Mouse (Mus musculus) heart, adult 2 months (tissue): ENCODE results near the gene Pdzd2. TPM values are rescaled to one million over a fixed set of nuclear protein-coding genes. Genes with fewer than 3 reads are reported as not detected.

Source experiments
- DNase-seq, 2 experiments: peaks; one replicate each; pipeline ENCODE4 v3.0.0; 2021
- H3K27ac ChIP-seq: fragments of 200-600 bp; 2 replicates; pipeline ENCODE4 v1.8.1; 2022
- H3K27me3 ChIP-seq: fragments of 200-500 bp; 2 replicates; pipeline ENCODE4 v1.6.1; 2012; ENCODE audit warnings: mild to moderate bottlenecking, low read length, inconsistent platforms, mixed read lengths; ENCODE audit not compliant: control insufficient read depth, insufficient read depth
- H3K36me3 ChIP-seq: fragments of 200-500 bp; 2 replicates; pipeline ENCODE4 v1.6.1; 2012; ENCODE audit warnings: low read length, inconsistent platforms; ENCODE audit not compliant: control insufficient read depth, insufficient read depth
- H3K4me1 ChIP-seq: fragments of 200-500 bp; 2 replicates; pipeline ENCODE4 v1.6.1; 2011; ENCODE audit warnings: low read length; ENCODE audit not compliant: control insufficient read depth, insufficient read depth
- H3K4me3 ChIP-seq: fragments of 200-600 bp; 2 replicates; pipeline ENCODE4 v1.8.1; 2022
- H3K79me2 ChIP-seq: fragments of 200-500 bp; replicated peaks from 2 replicates; pipeline ENCODE4 v1.6.1; 2012; ENCODE audit warnings: mild to moderate bottlenecking, inconsistent platforms, low read length, moderate library complexity, mixed read lengths; ENCODE audit not compliant: control insufficient read depth, insufficient read depth
- H3K9ac ChIP-seq: fragments of 200-500 bp; 2 replicates; pipeline ENCODE4 v1.6.1; 2012; ENCODE audit warnings: low read depth, mild to moderate bottlenecking, control low read depth, inconsistent platforms, low read length, mixed read lengths
- CTCF ChIP-seq: fragments of 200-600 bp; IDR thresholded peaks from 2 replicates; pipeline ENCODE4 v1.8.1; 2022; ENCODE audit warnings: antibody characterized with exemption, mild to moderate bottlenecking, moderate library complexity
- EP300 ChIP-seq: fragments of 200-500 bp; IDR thresholded peaks from 2 replicates; pipeline ENCODE4 v1.6.1; 2011; ENCODE audit warnings: low read depth, low read length, control low read depth; ENCODE audit not compliant: insufficient read depth
- POLR2A ChIP-seq: fragments of 200-500 bp; IDR thresholded peaks from 2 replicates; pipeline ENCODE4 v1.6.1; 2011; ENCODE audit warnings: mild to moderate bottlenecking, low read depth, low read length, control low read depth; ENCODE audit not compliant: insufficient read depth
- WGBS: fragments of 180-500 bp; shearing (Covaris S2); methylation state at CpG from one replicate; pipeline ENCODE4 v1.1.7; 2018; 5-methylcytosine and 5-hydroxymethylcytosine counted together
- intact Hi-C: fragments of 180-260 bp; cut with DNase I; formaldehyde crosslinking; loops from one replicate; pipeline ENCODE4 v1.15.1; 2025
- microRNA-seq, 2 experiments: library from miRNA; unstranded; fragments of <30 nt; microRNA quantifications; one replicate each; pipeline ENCODE4 v1.2.0; 2021
- polyA plus RNA-seq: library from polyadenylated mRNA; depleted of rRNA; stranded (reverse); fragments of >200 nt; gene quantifications from 2 replicates; pipeline ENCODE4 v1.2.3, GENCODE M21; 2012; rRNA removed
- total RNA-seq, 2 experiments: library from RNA; stranded (reverse); gene quantifications; 2 replicates each; pipeline ENCODE4 v1.2.3; 2021

Pdzd2 gene
- total and polyA plus RNA-seq, 3 experiments, result 15.0 to 83.9 (median 78.9) TPM

- intact Hi-C loops, result no loop called here
- H3K4me3 ChIP-seq, result no peak overlapping the region
- no peaks in the 10 kb centered on the region for H3K36me3 ChIP-seq
- H3K27ac ChIP-seq, result no peak overlapping the region
- no peaks in the 10 kb centered on the region for H3K27me3 ChIP-seq
- H3K79me2 ChIP-seq, result no peaks in the 10 kb centered on the region
- H3K4me1 ChIP-seq, result no peaks in the 10 kb centered on the region
- H3K9ac ChIP-seq, result no peak overlapping the region
- TF ChIP-seq POLR2A, result no peak
- TF ChIP-seq EP300, result no peak
- no peak for TF ChIP-seq CTCF
- 66% methylated on average over 5 of the region's 5 CpGs for WGBS
- DNase-seq, result no peak
Observed at GRCm38 (mm10) chr15:12314584-12314983, 425.1 kb downstream of the Pdzd2 start.

- TF ChIP-seq POLR2A (no peak), CTCF (no peak), EP300 (no peak)
- WGBS, result 35% methylated on average over 1 of the region's 1 CpGs
- no peaks in the 10 kb centered on the region for H3K79me2 ChIP-seq
- intact Hi-C loops, result no loop called here
- no peak overlapping the region for H3K4me3 ChIP-seq
- no peaks in the 10 kb centered on the region for H3K27me3 ChIP-seq
- H3K4me1 ChIP-seq, result no peaks in the 10 kb centered on the region
- DNase-seq, result peak in 1 of 2 experiments; percentile 31
- no peaks in the 10 kb centered on the region for H3K36me3 ChIP-seq
- H3K27ac ChIP-seq, result no peak overlapping the region
- no peak overlapping the region for H3K9ac ChIP-seq
Observed at GRCm38 (mm10) chr15:12313255-12313654, 426.5 kb downstream of the Pdzd2 start.

- no peak for TF ChIP-seq CTCF
- no peak for TF ChIP-seq EP300
- TF ChIP-seq POLR2A, result no peak
- H3K4me3 ChIP-seq, result no peak overlapping the region
- no peak overlapping the region for H3K27ac ChIP-seq
- no peak for DNase-seq
- intact Hi-C loops, result no loop called here
- H3K27me3 ChIP-seq, result no peaks in the 10 kb centered on the region
- WGBS, result 88% methylated on average over 7 of the region's 7 CpGs
- H3K9ac ChIP-seq, result no peak overlapping the region
- H3K79me2 ChIP-seq, result no peaks in the 10 kb centered on the region
- no peaks in the 10 kb centered on the region for H3K36me3 ChIP-seq
- peaks cover 3% of the 10 kb centered on the region for H3K4me1 ChIP-seq
Observed at GRCm38 (mm10) chr15:12311465-12311864, 428.3 kb downstream of the Pdzd2 start.

GRCm38 (mm10) chr15:12310676-12311075 is 429.0 kb downstream of the Pdzd2 start:
- no peak for DNase-seq
- 80% methylated on average over 4 of the region's 4 CpGs for WGBS
- Histone ChIP-seq H3K9ac (no peak overlapping the region), H3K27me3 (no peaks in the 10 kb centered on the region), H3K36me3 (no peaks in the 10 kb centered on the region), H3K79me2 (no peaks in the 10 kb centered on the region), H3K27ac (no peak overlapping the region), H3K4me1 (peaks cover 4% of the 10 kb centered on the region), H3K4me3 (no peak overlapping the region)
- TF ChIP-seq CTCF, result no peak
- TF ChIP-seq POLR2A, result no peak
- no peak for TF ChIP-seq EP300
- intact Hi-C loops, result no loop called here

Small RNA genes lying within 50 kb of the gene (microRNA-seq; reads per million reads assigned to microRNA genes)
- gene Gm24135 (0 reads per million in 2 experiments), gene Gm24302 (0 reads per million in 2 experiments)

Other genes starting within 250 kb of the Pdzd2 start
- 10 to 100 TPM; 13.2 to 14.1 TPM for gene 6030458C11Rik, start 84.7 kb upstream of the Pdzd2 start, total RNA-seq
- gene 6030458C11Rik, start 84.7 kb upstream of the Pdzd2 start, polyA plus RNA-seq, result 7.3 and 11.5 TPM in 2 replicates
- gene Drosha, start 84.9 kb upstream of the Pdzd2 start, total RNA-seq, result 10 to 100 TPM; 37.8 to 43.1 TPM
- gene Drosha, start 84.9 kb upstream of the Pdzd2 start, polyA plus RNA-seq, result 13.4 and 14.9 TPM in 2 replicates